In the genomic region with DNA sequence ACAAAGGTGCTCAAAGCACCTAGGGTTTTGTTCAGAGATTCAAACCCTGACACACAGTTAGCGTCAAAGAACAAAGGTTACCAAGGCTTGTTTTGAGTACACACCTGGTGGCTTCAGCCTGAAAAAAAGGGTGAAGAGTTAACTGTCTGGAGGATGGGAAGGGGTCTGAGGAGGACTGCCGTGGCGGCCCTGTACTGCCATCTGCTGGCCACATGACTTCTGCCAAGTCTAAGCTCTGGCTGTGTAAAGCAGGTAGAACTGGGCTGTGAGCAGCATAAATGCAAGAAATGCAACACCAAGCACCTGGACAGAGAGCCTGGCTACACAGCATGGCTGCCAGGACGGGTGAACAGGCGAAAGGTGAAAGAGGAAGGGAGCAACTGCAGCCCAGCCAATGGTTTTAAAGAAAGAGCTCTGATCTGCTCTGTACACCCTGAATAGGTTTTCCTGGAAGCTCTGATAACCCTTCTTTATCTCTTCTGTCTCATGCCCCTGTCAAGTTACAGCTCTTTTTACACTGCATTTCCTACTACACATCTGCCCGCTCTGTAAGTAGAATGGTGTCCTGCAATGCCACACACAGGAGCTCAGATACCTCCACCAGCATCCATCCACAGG, we compare ENCODE assay signal across 8 mouse cellular contexts. TPM values are rescaled to one million over a fixed set of nuclear protein-coding genes. Genes with fewer than 3 reads are reported as not detected.
DNase-seq lines count a peak whose midpoint lies in the region; ATAC-seq lines count a peak whose summit lies in the region.

No protein-coding gene starts in this region.

- no peak overlapping the region for H3K4me3 ChIP-seq in forebrain, embryonic 14.5 days (ENCODE audit: low read depth, low read length)
- no peak overlapping the region for H3K4me3 ChIP-seq in hindbrain, embryonic 14.5 days (replicated peaks; ENCODE audit: low read length)

- DNase-seq in adrenal gland, adult (ENCODE audit: inconsistent age in 2 of 2, low spot score in 1 of 2) = peak; percentile 38 to 79
- no peak for DNase-seq in adrenal gland, adult 8-10 months
- DNase-seq in cerebellum, adult 11-12 months = peak; percentile 44
- DNase-seq in forebrain, embryonic 14.5 days (ENCODE audit: low spot score) = peak; percentile 88
- peak; percentile 90 for DNase-seq in hindbrain, embryonic 14.5 days (ENCODE audit: low spot score)
- DNase-seq in layer of hippocampus, postnatal 25 days (ENCODE audit: extremely low spot score in 1 of 2, low spot score in 1 of 2) = peak; percentile 45 to 85
- DNase-seq in lung, postnatal 25 days (ENCODE audit: low spot score) = peak; percentile 52
- peak; percentile 67 to 72 for DNase-seq in right cerebral cortex, adult 2 months (ENCODE audit: low spot score in 2 of 2)

- no peaks in the 10 kb centered on the region for H3K27me3 ChIP-seq in forebrain, embryonic 14.5 days (replicated peaks; ENCODE audit: control insufficient read depth, insufficient read depth, low read length)
- H3K27me3 ChIP-seq in hindbrain, embryonic 14.5 days (ENCODE audit: control insufficient read depth, insufficient read depth, low read length) = no peaks in the 10 kb centered on the region

- no peak overlapping the region for H3K27ac ChIP-seq in forebrain, embryonic 14.5 days (ENCODE audit: low read depth, low read length)
- no peak overlapping the region for H3K27ac ChIP-seq in hindbrain, embryonic 14.5 days

- ATAC-seq in forebrain, embryonic 14.5 days = peak; percentile 94
- ATAC-seq in hindbrain, embryonic 14.5 days (ENCODE audit: low FRiP score) = peak; percentile 91

- H3K9me3 ChIP-seq in forebrain, embryonic 14.5 days (replicated peaks; ENCODE audit: control insufficient read depth, low read length) = no peaks in the 10 kb centered on the region
- no peaks in the 10 kb centered on the region for H3K9me3 ChIP-seq in hindbrain, embryonic 14.5 days (ENCODE audit: control insufficient read depth, low read length)

- no peak overlapping the region for H3K4me2 ChIP-seq in forebrain, embryonic 14.5 days (ENCODE audit: low read length)
- H3K4me2 ChIP-seq in hindbrain, embryonic 14.5 days (replicated peaks) = no peak overlapping the region

- no peaks in the 10 kb centered on the region for H3K4me1 ChIP-seq in forebrain, embryonic 14.5 days (ENCODE audit: control insufficient read depth, insufficient read depth, low read length)
- no peaks in the 10 kb centered on the region for H3K4me1 ChIP-seq in hindbrain, embryonic 14.5 days (replicated peaks; ENCODE audit: control insufficient read depth, insufficient read depth, low read length)

- WGBS in forebrain, embryonic 14.5 days = 29% methylated on average over 6 of the region's 6 CpGs
- WGBS in hindbrain, embryonic 14.5 days = 40% methylated on average over 6 of the region's 6 CpGs

- H3K9ac ChIP-seq in forebrain, embryonic 14.5 days (ENCODE audit: low read length) = no peak overlapping the region
- H3K9ac ChIP-seq in hindbrain, embryonic 14.5 days = no peak overlapping the region

- H3K36me3 ChIP-seq in forebrain, embryonic 14.5 days (ENCODE audit: control insufficient read depth, insufficient read depth, low read length) = 0 out of 2 replicates have a peak, but pooled peaks cover 2% of the 10 kb centered on the region
- no peaks in the 10 kb centered on the region; the same call in 1 of the 2 replicates for H3K36me3 ChIP-seq in hindbrain, embryonic 14.5 days (replicated peaks; ENCODE audit: control insufficient read depth, insufficient read depth)

RNA-seq across cellular contexts. Expression of a gene that starts 30.2 kb away (rescaled TPM):
- total RNA-seq in adrenal gland, adult 8-10 months (2022) = 100 to 1,000 TPM; 162 to 238 (median 209) TPM
- polyA plus RNA-seq in forebrain, embryonic 14.5 days (2014; fragmentation: Nextera tagmentation; extraction: Ambion mirVana) = 15.1 and 15.8 TPM in 2 replicates
- 25.7 and 34.8 TPM in 2 replicates for polyA plus RNA-seq in hindbrain, embryonic 14.5 days (2014; fragmentation: Nextera tagmentation; extraction: Ambion mirVana)
- 10 to 100 TPM; 61.6 to 72.9 TPM for total RNA-seq in layer of hippocampus, postnatal 25 days (2021)

RNA-seq across cellular contexts. Expression of a gene that starts 52.0 kb away (rescaled TPM):
- not detected for total RNA-seq in adrenal gland, adult 8-10 months (2022)
- polyA plus RNA-seq in forebrain, embryonic 14.5 days (2014; fragmentation: Nextera tagmentation; extraction: Ambion mirVana) = not detected in 2 replicates
- not detected in 2 replicates for polyA plus RNA-seq in hindbrain, embryonic 14.5 days (2014; fragmentation: Nextera tagmentation; extraction: Ambion mirVana)
- total RNA-seq in layer of hippocampus, postnatal 25 days (2021) = not detected
